Mouse (Mus musculus) adrenal gland, postnatal 14 days (tissue): ENCODE results near the gene Gstp1. TPM values are rescaled to one million over a fixed set of nuclear protein-coding genes. Genes with fewer than 3 reads are reported as not detected.

Experiments
- DNase-seq: peaks from one replicate; pipeline ENCODE4 v3.0.0; 2021; ENCODE audit warnings: mixed read lengths
- total RNA-seq: library from RNA; stranded (reverse); gene quantifications from 2 replicates; pipeline ENCODE4 v1.2.3, GENCODE M21; 2021

Gstp1 gene
- total RNA-seq, 1 experiment from 2014 or later: 329 TPM

DNA sequence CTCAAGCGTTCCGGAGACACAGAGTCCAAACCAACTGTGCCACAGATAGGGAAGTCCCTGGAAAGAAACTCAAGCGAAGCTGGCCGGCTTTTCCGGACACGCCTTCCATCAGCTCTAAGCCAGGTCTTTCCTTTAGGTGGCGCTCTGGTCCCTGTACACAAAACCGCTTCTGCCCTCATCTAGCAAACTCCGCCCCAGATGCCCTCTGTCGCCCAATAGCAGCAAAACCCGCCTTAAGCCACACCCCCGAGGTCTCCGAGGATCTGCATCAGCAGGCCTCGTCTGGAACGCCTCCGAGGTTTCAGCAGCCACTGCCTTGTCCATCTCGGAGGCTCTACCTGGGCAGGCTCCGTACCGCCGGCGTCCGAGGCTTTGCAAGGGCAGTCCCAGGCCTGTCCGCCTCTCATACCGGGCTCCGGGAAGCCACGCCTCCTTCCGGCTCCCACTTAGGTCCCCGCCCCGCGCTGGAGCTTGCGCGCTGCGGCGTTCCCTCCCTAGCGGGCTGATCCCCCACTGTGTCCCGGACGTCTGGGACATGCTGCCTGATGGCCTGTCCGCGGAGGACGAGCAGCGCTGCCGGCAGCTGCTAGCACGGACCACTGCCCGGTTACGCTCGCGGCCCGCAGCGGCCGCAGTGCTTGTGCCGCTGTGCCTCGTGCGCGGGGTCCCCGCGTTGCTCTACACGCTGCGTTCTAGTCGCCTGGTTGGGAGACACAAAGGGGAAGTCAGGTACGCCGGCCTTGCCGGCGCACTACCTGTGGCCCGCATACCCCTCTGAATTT lies 37.5 kb downstream of the Gstp1 start, which contains the start of the genes Nudt8 and Gm49405:
Gene Nudt8 (plus strand): TSS at position 462 of the 782 bp plus-strand sequence.
Gene Gm49405 (plus strand): TSS at position 508 of the 782 bp plus-strand sequence.
- DNase-seq: peak; percentile 96

DNA sequence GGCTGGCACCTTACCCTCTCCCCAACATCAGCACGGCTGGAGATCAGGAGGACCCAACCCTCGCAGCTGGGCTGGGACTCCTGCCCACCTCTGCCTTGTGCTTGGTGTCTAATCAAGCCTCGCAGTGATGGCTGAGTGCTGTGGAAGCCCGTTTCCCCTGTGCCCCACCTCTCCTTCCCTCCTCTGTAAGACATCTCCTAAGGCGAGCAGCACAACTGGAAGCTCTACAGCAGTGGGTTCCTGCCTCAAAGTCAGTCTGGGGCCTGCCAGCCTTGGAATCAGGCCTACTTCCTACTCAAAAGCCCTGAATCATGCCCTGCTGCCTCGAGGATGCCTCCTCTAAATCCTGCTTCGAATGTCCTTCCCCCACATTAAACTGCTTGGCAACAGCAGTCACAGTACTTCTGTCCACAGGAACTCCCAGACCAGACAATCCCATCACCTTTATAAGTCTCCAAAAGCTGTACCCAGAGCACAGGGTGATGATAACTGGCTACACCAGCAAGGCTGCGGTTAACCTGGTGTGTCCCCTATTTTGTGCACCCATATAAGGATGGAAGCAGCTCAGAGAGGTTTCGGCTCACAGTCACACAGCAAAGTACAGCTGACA lies 38.6 kb downstream of the Gstp1 start:
- no peak for DNase-seq

DNA sequence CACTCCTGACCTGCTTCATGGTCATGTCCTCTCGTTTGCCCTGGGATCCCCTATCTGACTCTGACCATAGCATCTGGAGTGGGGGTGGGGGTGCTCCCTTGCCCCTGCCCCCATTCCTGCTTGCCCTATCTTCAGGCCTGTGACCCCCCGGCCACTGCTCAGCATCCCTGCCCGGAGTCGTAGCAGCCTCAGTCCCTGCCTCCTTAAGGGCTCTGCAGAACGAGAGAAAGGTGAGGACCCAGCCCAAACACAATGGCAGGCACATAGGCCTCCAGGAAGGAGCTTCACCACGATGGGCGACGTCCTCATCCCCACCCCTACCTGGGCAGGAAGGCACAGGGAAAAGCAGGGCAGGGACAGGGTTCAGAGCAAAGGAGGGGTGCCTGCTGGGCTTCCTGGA lies 39.5 kb downstream of the Gstp1 start:
- DNase-seq: no peak

DNA sequence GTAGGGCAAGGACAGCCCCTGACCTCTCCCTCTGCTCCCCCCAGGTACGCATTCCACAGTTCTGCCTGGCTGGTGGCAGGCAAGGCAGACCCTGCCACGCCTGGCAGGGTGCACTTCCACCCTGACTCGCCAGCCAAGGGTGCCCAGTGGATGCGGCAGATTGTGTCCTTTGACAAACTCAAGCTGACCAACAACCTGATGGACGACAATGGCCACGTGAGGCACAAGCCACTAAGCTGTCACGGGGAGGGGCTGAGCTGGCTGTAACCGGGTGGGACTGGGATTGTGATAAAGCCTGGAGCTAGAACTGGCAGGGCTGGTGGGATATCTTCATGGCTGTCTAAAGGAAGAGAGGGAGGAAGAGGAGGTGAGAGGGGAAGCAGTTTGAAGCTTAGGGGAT lies 40.6 kb downstream of the Gstp1 start:
- DNase-seq: no peak

DNA sequence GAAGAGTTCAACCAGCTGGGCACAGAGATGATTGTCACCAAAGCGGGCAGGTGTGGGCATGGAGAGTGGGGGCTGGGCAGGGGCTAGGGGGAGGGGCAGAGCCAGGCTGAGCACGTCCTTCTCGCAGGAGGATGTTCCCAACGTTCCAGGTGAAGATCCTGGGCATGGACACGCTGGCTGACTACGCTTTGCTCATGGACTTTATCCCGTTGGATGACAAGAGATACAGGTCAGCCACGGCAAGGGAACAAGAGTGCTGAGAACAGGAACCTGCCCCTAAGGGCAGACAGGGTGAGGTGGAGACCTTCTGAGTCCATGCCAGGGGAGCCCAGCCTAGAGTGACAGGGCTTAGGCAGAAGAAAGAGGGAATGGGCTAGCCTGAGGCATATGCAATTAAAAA lies 41.0 kb downstream of the Gstp1 start:
- DNase-seq: no peak

DNA sequence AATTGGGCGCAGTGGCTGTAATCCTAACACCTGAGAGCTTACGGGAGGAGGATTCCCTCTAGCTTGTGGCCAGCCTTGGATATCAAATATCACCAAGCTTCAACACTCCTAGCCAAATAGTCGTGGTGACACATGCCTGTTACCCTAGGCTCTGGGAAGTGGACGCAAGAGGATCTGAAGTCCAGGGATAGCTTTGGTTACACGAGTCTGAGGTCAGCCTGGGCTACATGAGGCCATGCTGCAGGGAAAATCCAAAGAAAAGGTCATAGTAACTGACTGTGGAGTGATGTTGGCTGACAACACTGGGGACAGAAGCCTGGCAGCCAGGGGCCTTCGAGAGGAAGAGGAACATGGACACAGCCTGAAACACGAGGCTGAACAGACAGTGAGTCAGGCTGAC lies 41.7 kb downstream of the Gstp1 start:
- DNase-seq: no peak

- no peak for DNase-seq
Measured at GRCm38 (mm10) chr19:3995505-3995904, 42.3 kb downstream of the Gstp1 start.

DNA sequence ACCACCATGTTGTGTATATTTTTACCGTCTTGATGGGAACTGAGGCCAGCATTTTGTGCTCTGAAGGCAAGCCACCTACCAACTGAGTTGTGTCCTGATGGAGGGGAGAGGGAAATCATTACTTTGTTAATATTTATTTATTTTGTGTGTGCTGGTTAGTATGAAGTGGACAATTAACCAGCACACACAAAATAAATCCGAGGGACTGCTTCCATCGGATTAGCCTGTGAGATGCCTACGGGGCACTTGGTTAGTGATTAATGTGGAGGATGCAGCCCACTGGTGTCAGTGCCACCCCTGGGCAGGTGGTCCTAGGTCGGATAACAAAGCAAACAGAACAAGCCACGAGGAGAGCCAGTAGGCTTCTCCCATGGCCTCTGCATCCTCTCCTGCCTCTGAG lies 42.9 kb downstream of the Gstp1 start:
- no peak for DNase-seq

GRCm38 (mm10) chr19:3992416-3992815 lies 45.4 kb downstream of the Gstp1 start, which contains the start of gene Tbx10:
TSS of gene Tbx10 (plus strand) at chr19:3992752.
- DNase-seq: no peak

GRCm38 (mm10) chr19:3991966-3992365 lies 45.8 kb downstream of the Gstp1 start:
- DNase-seq: no peak

GRCm38 (mm10) chr19:3991562-3991961 lies 46.2 kb downstream of the Gstp1 start:
- DNase-seq: no peak

- DNase-seq: no peak
Measured at GRCm38 (mm10) chr19:3990804-3991203, 47.0 kb downstream of the Gstp1 start.

GRCm38 (mm10) chr19:3988750-3989149 lies 49.0 kb downstream of the Gstp1 start:
- no peak for DNase-seq

GRCm38 (mm10) chr19:3988066-3988465 lies 49.7 kb downstream of the Gstp1 start:
- DNase-seq: no peak

GRCm38 (mm10) chr19:3986334-3986733 lies 51.5 kb downstream of the Gstp1 start, which contains the start of gene Acy3:
TSS of gene Acy3 (plus strand) at chr19:3986570.
- peak; percentile 94 for DNase-seq

Other genes with a start within 250 kb of the Gstp1 start
- gene Chka, start 186.2 kb downstream of the Gstp1 start, total RNA-seq: 52.0 and 82.2 TPM in 2 replicates
- 44.3 and 48.8 TPM in 2 replicates for gene Tcirg1, start 130.9 kb downstream of the Gstp1 start, total RNA-seq
- gene Ndufs8, start 125.2 kb downstream of the Gstp1 start, total RNA-seq: 440 and 447 TPM in 2 replicates
- 57.8 and 73.4 TPM in 2 replicates for gene Aldh3b1, start 108.2 kb downstream of the Gstp1 start, total RNA-seq
- 35.4 and 48.9 TPM in 2 replicates for gene Unc93b1, start 102.8 kb downstream of the Gstp1 start, total RNA-seq
- 0.41 and 0.44 TPM in 2 replicates for gene Aldh3b3, start 79.3 kb downstream of the Gstp1 start, total RNA-seq
- gene Aldh3b2, start 65.7 kb downstream of the Gstp1 start, total RNA-seq: 7.6 and 11.6 TPM in 2 replicates
- 25.7 and 31.1 TPM in 2 replicates for gene Acy3, start 51.4 kb downstream of the Gstp1 start, total RNA-seq
- not detected in 2 replicates for gene Tbx10, start 45.2 kb downstream of the Gstp1 start, total RNA-seq
- 41.1 and 49.2 TPM in 2 replicates for gene Nudt8, start 37.4 kb downstream of the Gstp1 start, total RNA-seq
- 0.89 and 1.7 TPM in 2 replicates for gene Gm49405, start 37.4 kb downstream of the Gstp1 start, total RNA-seq
- 1.6 and 2.8 TPM in 2 replicates for gene Doc2g, start 34.7 kb downstream of the Gstp1 start, total RNA-seq
- gene Ndufv1, start 25.2 kb downstream of the Gstp1 start, total RNA-seq: 604 and 685 TPM in 2 replicates
- 62.4 and 76.7 TPM in 2 replicates for gene Gstp2, start 8.0 kb upstream of the Gstp1 start, total RNA-seq
- gene Gstp3, start 21.6 kb upstream of the Gstp1 start, total RNA-seq: 4.5 and 58.0 TPM in 2 replicates
- gene Cabp2, start 43.6 kb upstream of the Gstp1 start, total RNA-seq: not detected in 2 replicates
- gene Cdk2ap2, start 59.2 kb upstream of the Gstp1 start, total RNA-seq: 78.4 and 97.1 TPM in 2 replicates
- gene Pitpnm1, start 62.0 kb upstream of the Gstp1 start, total RNA-seq: 95.1 and 116 TPM in 2 replicates
- gene Aip, start 87.9 kb upstream of the Gstp1 start, total RNA-seq: 81.3 and 94.1 TPM in 2 replicates
- 0.08 TPM in 1 of 2 replicates, not detected in the other for gene Gpr152, start 101.8 kb upstream of the Gstp1 start, total RNA-seq
- 1.7 and 2.4 TPM in 2 replicates for gene Cabp4, start 106.0 kb upstream of the Gstp1 start, total RNA-seq
- 183 and 193 TPM in 2 replicates for gene Coro1b, start 110.6 kb upstream of the Gstp1 start, total RNA-seq
- 4.4 and 27.5 TPM in 2 replicates for gene Ptprcap, start 115.6 kb upstream of the Gstp1 start, total RNA-seq
- 29.1 and 34.4 TPM in 2 replicates for gene Rps6kb2, start 125.4 kb upstream of the Gstp1 start, total RNA-seq
- 2.6 and 4.1 TPM in 2 replicates for gene Carns1, start 137.5 kb upstream of the Gstp1 start, total RNA-seq
- 1.9 and 15.1 TPM in 2 replicates for gene Tbc1d10c, start 153.3 kb upstream of the Gstp1 start, total RNA-seq
- gene Ppp1ca, start 154.1 kb upstream of the Gstp1 start, total RNA-seq: 369 and 402 TPM in 2 replicates
- 8.2 and 10.7 TPM in 2 replicates for gene Rad9a, start 163.7 kb upstream of the Gstp1 start, total RNA-seq
- 10.8 and 16.3 TPM in 2 replicates for gene Clcf1, start 176.3 kb upstream of the Gstp1 start, total RNA-seq
- not detected in 2 replicates for gene AC109138.7, start 176.4 kb upstream of the Gstp1 start, total RNA-seq
- gene Pold4, start 193.9 kb upstream of the Gstp1 start, total RNA-seq: 43.3 and 57.9 TPM in 2 replicates
- gene Ssh3, start 231.2 kb upstream of the Gstp1 start, total RNA-seq: 17.3 and 20.8 TPM in 2 replicates
- gene Ankrd13d, start 245.2 kb upstream of the Gstp1 start, total RNA-seq: 2.7 and 4.8 TPM in 2 replicates